8 mouse cellular contexts compared by ENCODE assay signal in the genomic region with DNA sequence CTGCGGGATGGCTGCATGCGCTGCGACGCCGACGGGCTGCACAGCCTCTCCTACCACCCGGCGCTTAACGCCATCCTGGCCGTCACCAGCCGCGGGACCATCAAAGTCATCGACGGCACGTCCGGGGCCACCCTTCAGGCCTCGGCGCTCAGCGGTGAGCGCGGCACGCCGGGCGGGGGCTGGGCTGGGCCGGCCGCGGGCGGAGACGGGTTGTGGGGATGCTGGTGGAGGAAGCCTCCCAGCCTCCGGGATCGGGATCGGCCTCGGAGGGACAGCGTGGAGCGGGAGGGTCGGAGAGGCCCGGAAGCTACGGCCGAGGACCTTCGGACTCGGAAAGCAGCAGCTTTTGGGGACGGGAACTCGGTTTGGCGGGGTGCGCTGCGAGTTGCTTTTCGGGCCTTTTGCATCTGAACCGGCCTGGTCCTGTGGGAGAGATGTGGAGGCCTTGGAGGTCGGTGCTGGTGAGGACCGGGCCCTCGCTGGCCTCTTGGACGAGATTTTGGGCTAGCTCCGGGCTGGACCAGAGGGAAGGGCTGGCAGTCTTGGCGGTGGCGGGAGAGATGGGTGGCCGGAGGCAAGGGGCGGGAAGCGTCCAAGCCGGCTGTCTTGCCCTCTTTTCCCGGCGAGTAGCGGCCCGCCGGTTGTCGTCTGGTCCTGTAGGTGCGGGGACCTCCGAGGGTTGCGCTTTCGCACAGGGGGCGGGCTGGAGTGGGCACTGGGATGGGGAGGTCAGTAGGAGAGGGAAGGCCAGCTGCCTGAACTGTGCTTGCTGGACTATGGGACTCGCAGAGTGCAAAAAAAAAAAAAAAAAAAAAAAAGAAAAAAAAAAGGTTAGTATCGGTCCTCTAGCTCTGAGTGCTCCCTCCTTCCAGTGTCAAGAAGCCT. TPM values are rescaled to one million over a fixed set of nuclear protein-coding genes. Genes with fewer than 3 reads are reported as not detected.
A peak's percentile ranks its signal among the peaks of the same experiment; 100 is the strongest.
DNase-seq lines count a peak whose midpoint lies in the region; ATAC-seq and TF ChIP-seq lines count a peak whose summit lies in the region.

No protein-coding gene starts in this region.

- DNase-seq in layer of hippocampus, adult 2 months (ENCODE audit: low spot score in 2 of 2), result peak in 1 of 2 experiments; percentile 25
- no peak for DNase-seq in layer of hippocampus, adult 9-10 months (ENCODE audit: low spot score)
- peak; percentile 73 for DNase-seq in MN1 (ENCODE audit: low spot score)
- DNase-seq in liver, embryonic 11.5 days (ENCODE audit: low spot score), result peak; percentile 78
- no peak for DNase-seq in layer of hippocampus, postnatal 36 days

- no peaks in the 10 kb centered on the region for H3K9me3 ChIP-seq in embryonic facial prominence, embryonic 12.5 days
- no peaks in the 10 kb centered on the region for H3K9me3 ChIP-seq in heart, embryonic 14.5 days (ENCODE audit: control insufficient read depth, low read length)
- H3K9me3 ChIP-seq in liver, embryonic 11.5 days (ENCODE audit: control insufficient read depth, low read length), result no peaks in the 10 kb centered on the region

- 0% methylated on average over 72 of the region's 72 CpGs for WGBS in embryonic facial prominence, embryonic 12.5 days
- under 1% methylated on average over 67 of the region's 72 CpGs for WGBS in heart, embryonic 14.5 days
- WGBS in liver, embryonic 11.5 days, result under 1% methylated on average over 72 of the region's 72 CpGs

- no peaks in the 10 kb centered on the region for H3K36me3 ChIP-seq in embryonic facial prominence, embryonic 12.5 days
- no peaks in the 10 kb centered on the region for H3K36me3 ChIP-seq in heart, embryonic 14.5 days (ENCODE audit: control insufficient read depth, insufficient read depth, low read length)
- H3K36me3 ChIP-seq in liver, embryonic 11.5 days (ENCODE audit: control insufficient read depth, insufficient read depth, low read length), result no peaks in the 10 kb centered on the region

- TF ChIP-seq CTCF in layer of hippocampus, adult 2 months (conservative IDR thresholded peaks at IDR 0.05), result no peak

- peak overlapping the region; percentile 79 for H3K4me2 ChIP-seq in embryonic facial prominence, embryonic 12.5 days (replicated peaks)
- H3K4me2 ChIP-seq in heart, embryonic 14.5 days (ENCODE audit: low read length), result peak overlapping the region; percentile 91
- peak overlapping the region; percentile 74 for H3K4me2 ChIP-seq in liver, embryonic 11.5 days

- H3K4me1 ChIP-seq in embryonic facial prominence, embryonic 12.5 days, result peaks cover 16% of the 10 kb centered on the region
- H3K4me1 ChIP-seq in heart, embryonic 14.5 days (ENCODE audit: control insufficient read depth in 2 of 2, insufficient read depth in 2 of 2, low read length in 2 of 2), result peaks cover 0 to 29% of the 10 kb centered on the region in 2 experiments; a peak in 2 of 4 replicates
- H3K4me1 ChIP-seq in liver, embryonic 11.5 days (replicated peaks; ENCODE audit: control insufficient read depth, insufficient read depth, low read length), result peaks cover 20% of the 10 kb centered on the region

- peak overlapping the region; percentile 96 for H3K4me3 ChIP-seq in layer of hippocampus, adult 2 months
- peak overlapping the region; percentile 77 for H3K4me3 ChIP-seq in embryonic facial prominence, embryonic 12.5 days
- peak overlapping the region; percentile 70 to 98 for H3K4me3 ChIP-seq in heart, embryonic 14.5 days (ENCODE audit: control insufficient read depth in 1 of 2, insufficient read depth in 1 of 2, low read depth in 1 of 2, low read length in 2 of 2)
- peak overlapping the region; percentile 96 for H3K4me3 ChIP-seq in liver, embryonic 11.5 days (ENCODE audit: low read depth, low read length)

- peak overlapping the region; percentile 95 for H3K27ac ChIP-seq in layer of hippocampus, adult 2 months
- peak overlapping the region; percentile 98 for H3K27ac ChIP-seq in embryonic facial prominence, embryonic 12.5 days
- peak overlapping the region; percentile 92 to 99 for H3K27ac ChIP-seq in heart, embryonic 14.5 days (replicated peaks in 1 of 2; ENCODE audit: control insufficient read depth in 1 of 2, insufficient read depth in 1 of 2, low read depth in 2 of 2, low read length in 2 of 2)
- H3K27ac ChIP-seq in liver, embryonic 11.5 days (ENCODE audit: low read depth, low read length), result peak overlapping the region; percentile 98

- no peaks in the 10 kb centered on the region for H3K27me3 ChIP-seq in embryonic facial prominence, embryonic 12.5 days
- H3K27me3 ChIP-seq in heart, embryonic 14.5 days (ENCODE audit: control insufficient read depth, insufficient read depth, low read length), result no peaks in the 10 kb centered on the region
- H3K27me3 ChIP-seq in liver, embryonic 11.5 days (replicated peaks; ENCODE audit: control insufficient read depth, insufficient read depth, low read length), result no peaks in the 10 kb centered on the region

- peak; percentile 74 for ATAC-seq in embryonic facial prominence, embryonic 12.5 days (ENCODE audit: insufficient number of reproducible peaks, insufficient read depth, low FRiP score, low TSS enrichment)
- ATAC-seq in heart, embryonic 14.5 days (ENCODE audit: insufficient number of reproducible peaks, insufficient read depth, low FRiP score, low read depth), result peak; percentile 45
- ATAC-seq in liver, embryonic 11.5 days (replicated peaks; ENCODE audit: low FRiP score), result peak; percentile 48
- peak; percentile 7; the same call in 1 of the 2 replicates for ATAC-seq in monocyte, adult 5-6 weeks (replicated peaks; ENCODE audit: insufficient number of reproducible peaks, low FRiP score, low TSS enrichment, poor library complexity, severe bottlenecking)

- peak overlapping the region; percentile 98 for H3K9ac ChIP-seq in embryonic facial prominence, embryonic 12.5 days
- H3K9ac ChIP-seq in heart, embryonic 14.5 days (ENCODE audit: low read length), result peak overlapping the region; percentile 98
- peak overlapping the region; percentile 90 for H3K9ac ChIP-seq in liver, embryonic 11.5 days (ENCODE audit: low read depth, low read length)

RNA-seq across cellular contexts. Expression of a gene that starts 0.8 kb away (rescaled TPM):
- 100 to 1,000 TPM; 115 to 124 TPM for total RNA-seq in layer of hippocampus, adult 2 months (2021)
- polyA plus RNA-seq in embryonic facial prominence, embryonic 12.5 days (2016; fragmentation: Nextera tagmentation; extraction: Ambion mirVana), result 96.5 and 98.3 TPM in 2 replicates
- 75.3 and 76.6 TPM in 2 replicates for polyA plus RNA-seq in heart, embryonic 14.5 days (2014; fragmentation: Nextera tagmentation; extraction: Ambion mirVana)
- 67.4 and 72.8 TPM in 2 replicates for polyA plus RNA-seq in liver, embryonic 11.5 days (2014; fragmentation: Nextera tagmentation; extraction: Ambion mirVana)
- 218 to 376 TPM (median 222 TPM) in 3 replicates for total RNA-seq in monocyte, adult 5-6 weeks (2017)
- total RNA-seq in layer of hippocampus, postnatal 36 days (2021), result 100 to 1,000 TPM; 116 to 131 TPM

RNA-seq across cellular contexts. Expression of a gene that starts 39.6 kb away (rescaled TPM):
- 10 to 100 TPM; 76.4 to 84.8 TPM for total RNA-seq in layer of hippocampus, adult 2 months (2021)
- 51.0 and 56.1 TPM in 2 replicates for polyA plus RNA-seq in embryonic facial prominence, embryonic 12.5 days (2016; fragmentation: Nextera tagmentation; extraction: Ambion mirVana)
- 65.0 and 70.1 TPM in 2 replicates for polyA plus RNA-seq in heart, embryonic 14.5 days (2014; fragmentation: Nextera tagmentation; extraction: Ambion mirVana)
- 46.3 and 51.7 TPM in 2 replicates for polyA plus RNA-seq in liver, embryonic 11.5 days (2014; fragmentation: Nextera tagmentation; extraction: Ambion mirVana)
- total RNA-seq in monocyte, adult 5-6 weeks (2017), result 67.2 to 82.9 TPM (median 81.1 TPM) in 3 replicates
- 10 to 100 TPM; 80.0 to 96.8 TPM for total RNA-seq in layer of hippocampus, postnatal 36 days (2021)

Comparison
In these comparisons a context has a peak if more than half of its experiments do, and no peak if none do; other contexts are left out.
1. DNase-seq: peak in MN1 (single experiment) and liver, embryonic 11.5 days (single experiment); none in layer of hippocampus, adult 9-10 months (single experiment) and layer of hippocampus, postnatal 36 days (0 of 2).
2. ATAC-seq: peak in every context shown above with its lines; median percentile 74 in embryonic facial prominence, embryonic 12.5 days; 48 in liver, embryonic 11.5 days; 45 in heart, embryonic 14.5 days; 7 in monocyte, adult 5-6 weeks.
3. Peak in every context shown above with its lines, with median percentiles within 50 percentile points of each other: H3K27ac ChIP-seq, H3K4me3 ChIP-seq, H3K4me2 ChIP-seq and H3K9ac ChIP-seq.